Mouse (Mus musculus) ES-Bruce4 (cell line): ENCODE data around the gene Myl10. TPM values are rescaled to one million over a fixed set of nuclear protein-coding genes. Genes with fewer than 3 reads are reported as not detected.

Source experiments
- H3K27ac ChIP-seq: 2 replicates; pipeline ENCODE4 v1.5.1; 2012; ENCODE audit warnings: low read length, inconsistent platforms; ENCODE audit not compliant: insufficient read depth
- H3K27me3 ChIP-seq: 2 replicates; pipeline ENCODE4 v1.6.1; 2012; ENCODE audit warnings: mild to moderate bottlenecking, low read length, inconsistent platforms; ENCODE audit not compliant: control insufficient read depth, poor library complexity, insufficient read depth, severe bottlenecking
- H3K36me3 ChIP-seq: 2 replicates; pipeline ENCODE4 v1.6.1; 2012; ENCODE audit warnings: inconsistent platforms, mild to moderate bottlenecking, low read length, moderate library complexity; ENCODE audit not compliant: control insufficient read depth, poor library complexity, insufficient read depth, severe bottlenecking
- H3K4me1 ChIP-seq: one replicate; pipeline ENCODE4 v1.8.1; 2011; ENCODE audit warnings: low read length; ENCODE audit not compliant: control insufficient read depth, insufficient read depth
- H3K4me3 ChIP-seq: 2 replicates; pipeline ENCODE4 v1.5.1; 2011; ENCODE audit warnings: low read depth, mild to moderate bottlenecking, low read length
- H3K9ac ChIP-seq: 2 replicates; pipeline ENCODE4 v1.6.1; 2012; ENCODE audit warnings: low read depth, mild to moderate bottlenecking, inconsistent platforms; ENCODE audit not compliant: poor library complexity, severe bottlenecking
- H3K9me3 ChIP-seq: replicated peaks from 2 replicates; pipeline ENCODE4 v1.6.1; 2012; ENCODE audit warnings: mild to moderate bottlenecking, low read length, inconsistent platforms; ENCODE audit not compliant: control insufficient read depth, poor library complexity, insufficient read depth, severe bottlenecking
- CTCF ChIP-seq: IDR thresholded peaks from one replicate; pipeline ENCODE4 v1.8.1; 2011; ENCODE audit warnings: low read depth, low read length
- EP300 ChIP-seq: IDR thresholded peaks from 2 replicates; pipeline ENCODE4 v1.6.1; 2011; ENCODE audit warnings: low read depth, low read length; ENCODE audit not compliant: insufficient read depth
- POLR2A ChIP-seq: IDR thresholded peaks from one replicate; pipeline ENCODE4 v1.8.1; 2011; ENCODE audit warnings: low read length; ENCODE audit not compliant: insufficient read depth
- polyA plus RNA-seq: library from polyadenylated mRNA; stranded (reverse); fragments of >200 nt; gene quantifications from 2 replicates; pipeline ENCODE4 v1.2.4, GENCODE M21; 2011; ENCODE audit warnings: low read depth; ENCODE audit not compliant: missing spikeins, insufficient read depth, insufficient read length

Myl10 gene
- polyA plus RNA-seq, 1 experiment: not detected

- no peak overlapping the region for H3K9ac ChIP-seq
- H3K27me3 ChIP-seq: no peaks in the 10 kb centered on the region
- no peaks in the 10 kb centered on the region for H3K4me1 ChIP-seq
- TF ChIP-seq EP300 (no peak), POLR2A (no peak), CTCF (no peak)
- H3K27ac ChIP-seq: no peak overlapping the region
- H3K36me3 ChIP-seq: no peaks in the 10 kb centered on the region
- H3K4me3 ChIP-seq: no peak overlapping the region
- H3K9me3 ChIP-seq: no peaks in the 10 kb centered on the region
Observed at GRCm38 (mm10) chr5:136662281-136662680, 30.7 kb upstream of the Myl10 start.

DNA sequence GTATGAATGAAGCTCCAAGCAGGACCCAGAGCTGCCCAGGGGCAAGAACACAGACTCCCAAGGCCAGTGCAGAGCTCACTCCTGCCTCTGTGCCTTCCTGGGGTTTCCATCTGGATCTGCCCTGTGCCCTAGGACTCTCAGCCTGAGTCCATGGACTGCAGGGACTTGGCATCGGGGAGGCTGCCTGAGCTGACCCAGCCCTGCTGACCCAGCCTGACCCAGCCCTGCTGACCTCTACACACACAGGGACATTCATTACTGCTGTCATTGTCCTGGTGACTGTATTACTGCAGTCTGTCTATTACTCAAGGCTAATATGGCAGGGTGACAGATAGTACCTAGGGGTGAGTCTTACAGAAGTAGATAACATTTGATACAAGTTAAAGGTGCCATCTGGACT lies 30.1 kb upstream of the Myl10 start:
- H3K4me1 ChIP-seq: no peaks in the 10 kb centered on the region
- no peak overlapping the region for H3K4me3 ChIP-seq
- no peaks in the 10 kb centered on the region for H3K27me3 ChIP-seq
- no peaks in the 10 kb centered on the region for H3K9me3 ChIP-seq
- H3K36me3 ChIP-seq: no peaks in the 10 kb centered on the region
- TF ChIP-seq EP300 (no peak), POLR2A (no peak)
- H3K27ac ChIP-seq: no peak overlapping the region
- H3K9ac ChIP-seq: no peak overlapping the region

DNA sequence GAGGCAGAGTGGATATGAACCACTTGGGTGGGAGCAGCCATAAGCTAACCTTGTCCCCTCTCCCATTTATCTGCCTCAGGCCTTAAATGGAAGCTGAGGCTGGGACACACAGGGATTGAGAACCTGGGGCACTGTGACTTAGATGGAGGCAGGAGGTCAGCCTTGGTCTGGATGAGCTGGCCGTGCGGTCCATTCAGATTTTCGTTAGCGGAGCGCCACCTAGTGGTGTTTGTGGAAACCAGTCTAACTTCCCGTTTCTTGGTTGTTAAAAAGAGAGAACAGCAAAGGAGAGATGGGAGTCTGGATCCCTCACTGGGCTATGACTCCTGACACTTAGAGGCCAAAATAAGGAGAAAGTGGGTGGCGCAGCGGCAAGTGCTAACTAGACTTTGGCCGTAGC lies 28.4 kb upstream of the Myl10 start:
- Histone ChIP-seq H3K9ac (no peak overlapping the region), H3K27me3 (no peaks in the 10 kb centered on the region), H3K27ac (no peak overlapping the region), H3K4me3 (no peak overlapping the region), H3K4me1 (no peaks in the 10 kb centered on the region), H3K36me3 (no peaks in the 10 kb centered on the region), H3K9me3 (no peaks in the 10 kb centered on the region)
- no peak for TF ChIP-seq EP300
- no peak for TF ChIP-seq POLR2A
- peak; percentile 87 for TF ChIP-seq CTCF

DNA sequence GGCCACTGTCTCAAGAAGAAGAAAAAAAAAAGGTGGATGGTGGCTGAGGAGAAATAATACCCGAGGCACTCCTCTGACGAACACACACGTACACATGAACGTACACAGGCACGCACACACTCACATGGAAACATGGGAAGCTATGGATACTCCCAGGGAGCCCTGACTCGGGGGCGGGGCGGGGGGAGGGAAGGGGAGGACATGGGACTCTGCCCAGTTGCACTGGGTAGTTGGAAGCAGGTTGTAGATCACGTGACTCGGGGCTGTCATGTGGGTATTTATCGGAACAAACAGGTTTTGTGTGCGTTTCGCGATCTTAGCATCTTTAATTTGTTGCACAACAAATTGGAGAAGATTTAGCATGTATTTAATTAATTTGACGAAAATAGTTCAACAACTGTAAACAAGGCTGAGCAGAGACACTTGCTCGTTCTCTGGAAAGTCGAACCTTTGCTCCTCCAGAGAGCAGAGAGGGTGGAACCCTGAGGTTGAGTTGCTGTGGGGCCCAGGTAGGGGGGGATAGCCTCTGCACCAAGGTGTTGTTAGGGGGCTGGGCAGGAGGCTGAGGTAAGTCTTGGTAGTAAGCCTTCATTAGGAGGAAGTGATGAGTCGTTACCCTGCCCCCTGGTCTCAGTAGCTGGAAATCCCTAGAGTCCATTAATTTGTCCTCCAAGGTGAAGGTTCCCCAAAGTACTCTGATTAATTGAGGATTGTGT lies 16.5 kb upstream of the Myl10 start:
- H3K4me1 ChIP-seq: no peaks in the 10 kb centered on the region
- no peaks in the 10 kb centered on the region for H3K27me3 ChIP-seq
- H3K9me3 ChIP-seq: no peaks in the 10 kb centered on the region; the same call in 1 of the 2 replicates
- H3K4me3 ChIP-seq: no peak overlapping the region
- H3K27ac ChIP-seq: no peak overlapping the region
- TF ChIP-seq POLR2A (no peak), CTCF (no peak), EP300 (no peak)
- H3K9ac ChIP-seq: no peak overlapping the region
- no peaks in the 10 kb centered on the region for H3K36me3 ChIP-seq

GRCm38 (mm10) chr5:136678840-136679348 lies 14.1 kb upstream of the Myl10 start:
- TF ChIP-seq POLR2A (no peak), CTCF (no peak), EP300 (no peak)
- no peaks in the 10 kb centered on the region for H3K4me1 ChIP-seq
- H3K36me3 ChIP-seq: no peaks in the 10 kb centered on the region
- no peak overlapping the region for H3K27ac ChIP-seq
- no peak overlapping the region for H3K9ac ChIP-seq
- no peak overlapping the region for H3K4me3 ChIP-seq
- no peaks in the 10 kb centered on the region for H3K27me3 ChIP-seq
- H3K9me3 ChIP-seq: no peaks in the 10 kb centered on the region; the same call in 1 of the 2 replicates

DNA sequence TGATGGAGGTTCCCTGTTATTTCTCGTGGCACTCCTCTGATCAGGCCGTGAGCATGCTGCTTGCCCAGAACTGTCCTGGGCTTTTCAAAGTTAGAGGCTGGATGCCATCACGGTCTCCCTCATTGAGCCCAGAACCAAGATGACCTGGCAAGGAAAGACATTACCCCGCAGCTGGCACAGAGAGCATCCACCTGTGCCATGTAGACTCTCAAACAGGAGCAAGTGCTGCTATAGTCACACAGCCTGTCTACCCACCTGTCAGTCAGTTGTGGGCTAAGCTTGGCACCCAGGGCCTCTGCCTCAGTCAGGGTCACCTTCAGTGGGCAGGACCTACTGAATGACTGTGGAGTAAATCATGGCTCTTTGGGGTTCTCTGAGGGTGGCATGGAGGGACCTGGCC lies 6.6 kb upstream of the Myl10 start:
- Histone ChIP-seq H3K27ac (no peak overlapping the region), H3K27me3 (no peaks in the 10 kb centered on the region), H3K9me3 (no peaks in the 10 kb centered on the region), H3K36me3 (no peaks in the 10 kb centered on the region), H3K9ac (no peak overlapping the region), H3K4me3 (no peak overlapping the region), H3K4me1 (no peaks in the 10 kb centered on the region)
- TF ChIP-seq POLR2A (no peak), EP300 (no peak), CTCF (no peak)
